Mouse (Mus musculus): Measurements from ENCODE around the gene Ugt1a10. TPM values are rescaled to one million over a fixed set of nuclear protein-coding genes. Genes with fewer than 3 reads are reported as not detected.

Gene Ugt1a10
- polyA plus RNA-seq, 1 experiment: not detected

DNA sequence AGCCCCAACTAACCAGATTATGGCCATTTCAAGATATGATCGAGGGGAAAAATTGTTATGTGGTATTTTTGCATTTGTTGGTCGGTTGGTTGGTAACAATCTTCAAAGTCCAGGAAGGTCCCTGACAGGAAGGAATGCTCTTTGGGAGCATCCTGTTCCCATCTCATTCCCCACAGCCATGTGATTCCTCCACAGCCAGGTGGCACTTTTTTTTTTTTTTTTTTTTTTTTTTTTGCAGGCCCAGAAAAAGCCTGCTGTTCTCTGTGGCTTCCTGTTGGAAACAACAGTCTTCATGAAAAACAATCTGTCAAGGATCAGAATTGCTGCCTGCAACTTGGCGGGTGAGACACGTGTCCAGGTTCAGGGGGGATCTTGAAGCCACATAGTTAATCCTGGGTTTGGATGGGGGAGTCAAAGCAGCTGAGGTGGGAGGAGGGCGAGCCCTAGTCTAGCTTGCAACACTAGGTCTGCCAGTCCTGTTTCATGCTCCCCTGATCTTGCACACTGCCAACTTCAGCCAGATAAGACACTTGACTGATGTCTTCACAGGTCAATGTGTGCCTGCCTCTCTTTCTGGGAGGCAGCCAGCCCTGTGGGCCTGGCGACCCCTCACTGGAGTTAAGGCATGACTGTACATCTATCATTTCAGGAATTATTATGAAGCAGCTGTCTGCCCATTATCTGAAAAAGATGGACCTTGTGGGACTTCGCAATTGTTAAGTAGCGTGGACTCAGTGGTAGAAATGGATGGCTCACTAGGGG, 203.9 kb downstream of the Ugt1a10 start:
- Histone ChIP-seq H3K4me3 (replicated peaks; ENCODE audit: control insufficient read depth, low read depth, low read length) (no peak overlapping the region), H3K27ac (ENCODE audit: control insufficient read depth, insufficient read depth, low read depth, low read length, poor library complexity) (peak overlapping the region; percentile 64), H3K4me1 (ENCODE audit: control insufficient read depth, insufficient read depth, low read length) (peaks cover 21% of the 10 kb centered on the region)
- TF ChIP-seq POLR2A (IDR thresholded peaks at IDR 0.05; ENCODE audit: borderline replicate concordance, control insufficient read depth, low read depth, low read length): no peak
- WGBS: 40% methylated on average over 8 of the region's 8 CpGs

GRCm38 (mm10) chr1:88259643-88260024, 204.4 kb downstream of the Ugt1a10 start:
- Histone ChIP-seq H3K4me3 (replicated peaks; ENCODE audit: control insufficient read depth, low read depth, low read length) (no peak overlapping the region), H3K27ac (ENCODE audit: control insufficient read depth, insufficient read depth, low read depth, low read length, poor library complexity) (peak overlapping the region; percentile 64), H3K4me1 (ENCODE audit: control insufficient read depth, insufficient read depth, low read length) (peaks cover 21% of the 10 kb centered on the region)
- TF ChIP-seq POLR2A (IDR thresholded peaks at IDR 0.05; ENCODE audit: borderline replicate concordance, control insufficient read depth, low read depth, low read length) (no peak), CTCF (IDR thresholded peaks at IDR 0.05; ENCODE audit: control insufficient read depth, insufficient read depth, low read length) (no peak)
- 76% methylated on average over 4 of the region's 4 CpGs for WGBS

DNA sequence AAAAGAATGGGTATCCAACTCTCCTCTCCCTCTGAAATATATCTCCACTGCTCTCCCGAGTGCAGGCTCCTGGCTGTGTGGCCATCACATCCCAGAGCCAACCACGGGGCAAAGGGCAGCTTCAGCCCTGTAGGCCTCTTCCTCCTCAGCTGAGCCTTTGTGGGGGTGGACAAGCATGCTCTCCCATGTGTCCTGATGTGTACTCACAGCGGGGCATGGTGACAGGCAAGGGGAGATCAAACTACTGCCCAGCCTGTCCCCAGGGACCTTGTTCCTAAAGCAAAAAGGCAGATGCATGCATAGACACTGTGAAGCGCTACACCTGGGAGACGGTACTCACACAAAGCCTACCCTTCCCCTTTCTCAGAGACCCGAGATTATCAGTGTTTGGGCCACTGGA, 204.9 kb downstream of the Ugt1a10 start:
- no peak overlapping the region for H3K4me3 ChIP-seq (replicated peaks; ENCODE audit: control insufficient read depth, low read depth, low read length)
- TF ChIP-seq POLR2A (IDR thresholded peaks at IDR 0.05; ENCODE audit: borderline replicate concordance, control insufficient read depth, low read depth, low read length) (no peak), CTCF (IDR thresholded peaks at IDR 0.05; ENCODE audit: control insufficient read depth, insufficient read depth, low read length) (no peak)
- H3K27ac ChIP-seq (ENCODE audit: control insufficient read depth, insufficient read depth, low read depth, low read length, poor library complexity): peak overlapping the region; percentile 64
- 53% methylated on average over 6 of the region's 6 CpGs for WGBS
- H3K4me1 ChIP-seq (ENCODE audit: control insufficient read depth, insufficient read depth, low read length): peaks cover 21% of the 10 kb centered on the region

DNA sequence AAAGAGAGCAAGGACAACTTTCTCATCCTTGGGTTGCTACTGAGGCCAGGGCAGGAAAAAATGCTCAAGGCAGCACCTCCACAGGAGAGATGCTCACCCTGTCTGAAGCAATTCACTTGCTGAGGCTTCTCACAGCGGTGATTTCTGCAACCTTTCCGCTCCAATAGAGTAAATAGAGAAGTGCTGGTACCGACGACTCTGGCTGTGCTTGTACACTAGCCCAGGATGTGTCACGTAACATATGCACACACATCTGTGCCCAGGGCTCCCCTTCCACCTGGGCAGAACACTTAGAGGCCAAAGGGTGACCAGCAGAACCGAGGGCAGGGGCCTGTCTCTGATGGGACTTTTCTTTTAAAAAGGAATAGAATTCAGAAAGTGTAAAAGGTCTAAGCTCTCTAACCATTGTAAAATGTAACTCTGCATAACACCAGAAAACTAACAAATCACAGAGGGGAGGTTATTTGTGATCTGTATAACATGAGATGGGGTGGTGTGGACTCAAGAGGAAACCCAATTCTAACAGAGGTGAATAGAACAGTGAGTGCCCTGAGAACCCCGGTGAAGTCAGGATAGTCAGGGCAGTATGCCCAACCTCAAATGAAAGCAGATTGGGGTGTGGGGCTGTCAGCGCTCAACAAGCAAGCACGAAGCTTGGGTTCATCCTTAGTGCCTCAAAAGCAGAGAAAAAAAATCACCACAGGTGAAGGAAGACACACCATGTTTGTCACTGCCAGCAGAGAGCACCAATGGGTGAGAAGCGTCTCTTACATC, 205.6 kb downstream of the Ugt1a10 start:
- TF ChIP-seq CTCF (IDR thresholded peaks at IDR 0.05; ENCODE audit: control insufficient read depth, insufficient read depth, low read length) (no peak), POLR2A (IDR thresholded peaks at IDR 0.05; ENCODE audit: borderline replicate concordance, control insufficient read depth, low read depth, low read length) (no peak)
- Histone ChIP-seq H3K4me3 (replicated peaks; ENCODE audit: control insufficient read depth, low read depth, low read length) (no peak overlapping the region), H3K4me1 (ENCODE audit: control insufficient read depth, insufficient read depth, low read length) (peaks cover 21% of the 10 kb centered on the region), H3K27ac (ENCODE audit: control insufficient read depth, insufficient read depth, low read depth, low read length, poor library complexity) (peak overlapping the region; percentile 64)
- 55% methylated on average over 10 of the region's 10 CpGs for WGBS

GRCm38 (mm10) chr1:88261706-88262105, 206.5 kb downstream of the Ugt1a10 start:
- Histone ChIP-seq H3K4me3 (replicated peaks; ENCODE audit: control insufficient read depth, low read depth, low read length) (no peak overlapping the region), H3K27ac (ENCODE audit: control insufficient read depth, insufficient read depth, low read depth, low read length, poor library complexity) (peak overlapping the region; percentile 12), H3K4me1 (ENCODE audit: control insufficient read depth, insufficient read depth, low read length) (peaks cover 21% of the 10 kb centered on the region)
- 78% methylated on average over 7 of the region's 7 CpGs for WGBS
- no peak for TF ChIP-seq CTCF (IDR thresholded peaks at IDR 0.05; ENCODE audit: control insufficient read depth, insufficient read depth, low read length)
- TF ChIP-seq POLR2A (IDR thresholded peaks at IDR 0.05; ENCODE audit: borderline replicate concordance, control insufficient read depth, low read depth, low read length): no peak

DNA sequence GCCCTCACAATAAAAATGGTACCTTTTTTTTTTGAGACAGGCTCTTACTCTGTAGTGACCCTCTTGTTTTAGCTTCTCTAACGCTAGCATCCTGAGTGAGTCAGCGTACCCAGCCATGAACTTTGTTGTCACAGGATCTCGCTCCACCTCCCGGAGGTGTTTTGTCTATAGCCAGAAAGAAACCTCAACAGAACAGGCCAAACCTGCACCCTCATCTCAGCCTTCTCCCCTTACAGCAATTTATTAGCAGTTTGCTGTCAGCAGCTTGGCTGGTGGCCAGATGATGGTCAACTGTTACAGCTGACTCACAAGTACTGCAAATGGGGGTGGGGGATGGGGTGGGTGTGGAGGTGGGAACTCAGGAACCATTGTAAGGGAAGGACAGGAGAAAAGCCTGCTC, 207.1 kb downstream of the Ugt1a10 start:
- Histone ChIP-seq H3K27ac (ENCODE audit: control insufficient read depth, insufficient read depth, low read depth, low read length, poor library complexity) (no peak overlapping the region; the same call in 1 of the 2 replicates), H3K4me1 (ENCODE audit: control insufficient read depth, insufficient read depth, low read length) (peaks cover 21% of the 10 kb centered on the region), H3K4me3 (replicated peaks; ENCODE audit: control insufficient read depth, low read depth, low read length) (no peak overlapping the region)
- TF ChIP-seq POLR2A (IDR thresholded peaks at IDR 0.05; ENCODE audit: borderline replicate concordance, control insufficient read depth, low read depth, low read length) (no peak), CTCF (IDR thresholded peaks at IDR 0.05; ENCODE audit: control insufficient read depth, insufficient read depth, low read length) (no peak)
- WGBS: 40% methylated on average over 4 of the region's 4 CpGs

DNA sequence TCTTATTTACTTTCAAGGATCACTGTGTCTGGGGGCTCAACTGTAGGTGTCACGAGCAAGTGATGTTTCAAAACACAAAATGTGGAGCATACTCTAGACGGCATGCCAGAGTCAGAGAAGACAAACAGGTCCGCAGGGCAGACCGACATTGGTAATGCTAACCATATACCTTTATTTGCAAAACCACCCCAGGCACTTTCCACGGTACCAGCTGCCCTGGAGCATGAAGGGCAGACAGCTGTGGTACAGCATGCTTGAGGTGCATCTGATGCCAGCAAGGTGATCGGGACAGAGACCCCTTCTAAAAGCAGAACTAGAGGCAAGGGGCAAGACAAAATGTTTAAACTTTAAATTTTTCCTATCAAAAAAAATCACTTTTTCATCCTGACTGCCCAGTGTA, 207.8 kb downstream of the Ugt1a10 start:
- H3K27ac ChIP-seq (ENCODE audit: control insufficient read depth, insufficient read depth, low read depth, low read length, poor library complexity): no peak overlapping the region
- TF ChIP-seq CTCF (IDR thresholded peaks at IDR 0.05; ENCODE audit: control insufficient read depth, insufficient read depth, low read length) (no peak), POLR2A (IDR thresholded peaks at IDR 0.05; ENCODE audit: borderline replicate concordance, control insufficient read depth, low read depth, low read length) (no peak)
- WGBS: 67% methylated on average over 6 of the region's 6 CpGs
- H3K4me3 ChIP-seq (replicated peaks; ENCODE audit: control insufficient read depth, low read depth, low read length): no peak overlapping the region
- peaks cover 21% of the 10 kb centered on the region for H3K4me1 ChIP-seq (ENCODE audit: control insufficient read depth, insufficient read depth, low read length)

DNA sequence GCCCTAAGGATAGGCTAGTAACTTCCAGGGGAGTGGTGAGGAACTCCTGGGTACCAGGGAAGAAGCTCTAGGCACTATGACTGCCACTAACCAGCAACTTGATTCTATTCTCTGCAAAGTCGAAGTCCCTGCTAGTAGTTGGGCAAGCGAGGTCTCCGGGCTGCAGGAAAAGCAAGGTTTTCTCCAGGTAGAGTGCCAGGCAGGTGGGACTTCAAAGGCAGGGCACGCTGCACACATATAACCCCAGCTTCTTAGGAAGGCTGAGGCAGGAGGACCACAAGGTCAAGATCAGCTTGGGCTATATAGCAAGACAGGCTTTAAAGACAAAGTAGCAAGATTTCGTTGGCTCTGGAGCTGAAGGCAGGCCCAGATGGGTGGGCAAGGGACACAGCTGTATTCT, 208.6 kb downstream of the Ugt1a10 start:
- Histone ChIP-seq H3K27ac (ENCODE audit: control insufficient read depth, insufficient read depth, low read depth, low read length, poor library complexity) (no peak overlapping the region), H3K4me1 (ENCODE audit: control insufficient read depth, insufficient read depth, low read length) (peaks cover 21% of the 10 kb centered on the region), H3K4me3 (replicated peaks; ENCODE audit: control insufficient read depth, low read depth, low read length) (no peak overlapping the region)
- WGBS: 86% methylated on average over 5 of the region's 5 CpGs
- TF ChIP-seq POLR2A (IDR thresholded peaks at IDR 0.05; ENCODE audit: borderline replicate concordance, control insufficient read depth, low read depth, low read length) (no peak), CTCF (IDR thresholded peaks at IDR 0.05; ENCODE audit: control insufficient read depth, insufficient read depth, low read length) (no peak)

All from bone marrow, adult 2 months (tissue).